Mouse (Mus musculus): ENCODE results near the gene Fdxr.

Gene Fdxr

DNA sequence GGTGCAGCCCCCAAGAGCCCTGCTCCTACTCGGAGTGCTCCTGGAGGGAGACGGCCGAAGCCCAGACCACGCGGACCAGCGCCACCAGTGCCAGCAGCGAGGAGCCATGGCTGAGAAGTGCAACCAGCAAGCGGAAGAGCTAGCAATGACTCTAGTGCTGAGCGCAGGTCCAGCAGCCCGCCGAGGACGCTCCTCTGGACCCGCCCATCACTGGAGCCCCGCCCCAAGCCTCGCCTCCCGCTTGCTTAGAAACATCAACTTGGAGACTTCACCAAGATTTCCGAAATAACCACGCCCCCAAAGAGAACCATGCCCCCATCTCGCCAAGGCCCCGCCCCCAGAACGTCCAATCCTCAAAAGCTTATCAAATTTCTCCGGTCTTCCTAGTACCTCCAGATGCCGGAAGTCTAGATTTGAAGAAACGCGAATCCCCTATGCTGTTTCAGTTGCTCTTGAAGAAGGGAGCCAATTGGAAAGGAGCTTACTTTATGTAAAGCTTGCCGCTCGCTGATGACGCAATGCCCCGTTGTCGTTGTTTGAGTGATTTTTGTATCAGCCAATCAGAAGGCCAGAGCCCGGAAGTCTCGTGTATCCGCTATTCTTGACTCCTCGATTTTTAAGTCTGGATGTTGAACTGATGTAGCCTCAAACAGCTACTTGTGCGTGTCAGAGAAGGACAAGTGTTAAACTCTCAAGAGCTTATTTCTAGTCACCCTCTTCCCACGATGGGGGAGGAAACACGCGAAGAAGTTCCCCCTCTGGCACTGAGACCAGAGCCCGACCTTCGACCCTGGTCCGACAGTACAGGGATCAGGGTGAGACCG is at the start of gene Fdxr:
Gene Fdxr (minus strand): TSS at position 271 of the 824 bp plus-strand sequence.
- Histone ChIP-seq H3K27me3 (ENCODE audit: control insufficient read depth, insufficient read depth, low read length, poor library complexity, severe bottlenecking) (no peaks in the 10 kb centered on the region), H3K36me3 (ENCODE audit: control insufficient read depth, insufficient read depth, low read length, poor library complexity, severe bottlenecking) (no peaks in the 10 kb centered on the region)
- peak; percentile 100 for DNase-seq (ENCODE audit: low read depth, low spot score)

DNA sequence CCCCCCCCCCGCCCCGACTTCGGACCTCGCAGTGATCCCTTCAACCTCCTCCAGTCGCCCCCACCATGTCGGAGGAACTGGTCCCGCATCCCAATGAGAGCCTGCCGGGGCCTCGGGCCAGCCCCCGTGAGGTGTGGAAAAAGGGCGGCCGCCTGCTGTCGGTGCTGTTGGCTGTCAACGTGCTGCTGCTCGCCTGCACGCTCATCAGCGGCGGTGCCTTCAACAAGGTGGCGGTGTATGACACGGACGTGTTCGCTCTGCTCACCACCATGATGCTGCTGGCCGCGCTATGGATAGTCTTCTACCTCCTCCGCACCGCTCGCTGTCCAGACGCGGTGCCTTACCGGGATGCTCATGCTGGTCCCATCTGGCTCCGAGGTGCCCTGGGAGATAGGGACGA is 46.5 kb upstream of the Fdxr start:
- DNase-seq (ENCODE audit: low read depth, low spot score): no peak
- Histone ChIP-seq H3K27me3 (ENCODE audit: control insufficient read depth, insufficient read depth, low read length, poor library complexity, severe bottlenecking) (no peaks in the 10 kb centered on the region), H3K36me3 (ENCODE audit: control insufficient read depth, insufficient read depth, low read length, poor library complexity, severe bottlenecking) (no peaks in the 10 kb centered on the region)

DNA sequence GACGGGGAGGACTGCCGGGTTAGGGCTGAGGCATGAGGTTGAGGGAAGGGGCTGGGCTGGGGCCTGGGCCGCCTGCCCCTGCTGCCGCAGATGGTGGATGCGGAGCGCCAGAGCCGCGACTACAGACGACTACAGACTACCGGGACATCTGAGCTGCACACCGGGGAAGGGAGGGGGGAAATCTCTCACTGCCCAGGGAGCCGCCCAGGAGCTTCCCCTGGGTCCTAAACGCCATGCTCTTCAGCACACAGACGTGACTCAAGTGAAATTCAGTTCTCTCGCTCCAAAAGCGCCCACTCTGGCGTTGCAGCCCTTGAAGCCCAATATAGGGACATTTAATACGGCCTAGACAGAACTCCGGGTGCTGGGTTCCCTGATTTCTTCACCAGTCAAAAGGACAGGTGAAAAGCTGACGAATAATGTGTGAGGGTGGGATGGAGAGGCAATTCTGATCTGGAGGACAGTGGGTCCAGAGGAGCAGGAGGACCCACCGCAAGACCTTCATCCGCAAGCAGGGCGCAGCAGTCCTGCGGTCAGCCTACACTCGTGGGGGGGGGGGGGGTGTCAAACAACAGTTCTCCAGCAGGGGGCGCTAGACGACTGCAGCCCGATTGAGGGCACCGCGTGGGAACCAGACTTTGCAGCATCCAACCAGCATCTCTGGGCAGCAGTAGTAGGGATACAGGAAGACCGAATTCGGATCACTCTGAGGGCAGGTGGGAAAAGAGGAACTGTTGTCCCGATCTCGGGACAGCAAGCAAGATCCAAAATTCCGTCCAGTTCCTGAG is 45.2 kb upstream of the Fdxr start, which contains the start of gene Ush1g:
Gene Ush1g (minus strand): TSS at position 136 of the 788 bp plus-strand sequence.
- Histone ChIP-seq H3K36me3 (ENCODE audit: control insufficient read depth, insufficient read depth, low read length, poor library complexity, severe bottlenecking) (no peaks in the 10 kb centered on the region), H3K27me3 (ENCODE audit: control insufficient read depth, insufficient read depth, low read length, poor library complexity, severe bottlenecking) (no peaks in the 10 kb centered on the region)
- peak; percentile 70 for DNase-seq (ENCODE audit: low read depth, low spot score)

- no peaks in the 10 kb centered on the region for H3K36me3 ChIP-seq (ENCODE audit: control insufficient read depth, insufficient read depth, low read length, poor library complexity, severe bottlenecking)
- no peak for DNase-seq (ENCODE audit: low read depth, low spot score)
- H3K27me3 ChIP-seq (ENCODE audit: control insufficient read depth, insufficient read depth, low read length, poor library complexity, severe bottlenecking): no peaks in the 10 kb centered on the region
Observed at GRCm38 (mm10) chr11:115319704-115320383, 43.0 kb upstream of the Fdxr start.

DNA sequence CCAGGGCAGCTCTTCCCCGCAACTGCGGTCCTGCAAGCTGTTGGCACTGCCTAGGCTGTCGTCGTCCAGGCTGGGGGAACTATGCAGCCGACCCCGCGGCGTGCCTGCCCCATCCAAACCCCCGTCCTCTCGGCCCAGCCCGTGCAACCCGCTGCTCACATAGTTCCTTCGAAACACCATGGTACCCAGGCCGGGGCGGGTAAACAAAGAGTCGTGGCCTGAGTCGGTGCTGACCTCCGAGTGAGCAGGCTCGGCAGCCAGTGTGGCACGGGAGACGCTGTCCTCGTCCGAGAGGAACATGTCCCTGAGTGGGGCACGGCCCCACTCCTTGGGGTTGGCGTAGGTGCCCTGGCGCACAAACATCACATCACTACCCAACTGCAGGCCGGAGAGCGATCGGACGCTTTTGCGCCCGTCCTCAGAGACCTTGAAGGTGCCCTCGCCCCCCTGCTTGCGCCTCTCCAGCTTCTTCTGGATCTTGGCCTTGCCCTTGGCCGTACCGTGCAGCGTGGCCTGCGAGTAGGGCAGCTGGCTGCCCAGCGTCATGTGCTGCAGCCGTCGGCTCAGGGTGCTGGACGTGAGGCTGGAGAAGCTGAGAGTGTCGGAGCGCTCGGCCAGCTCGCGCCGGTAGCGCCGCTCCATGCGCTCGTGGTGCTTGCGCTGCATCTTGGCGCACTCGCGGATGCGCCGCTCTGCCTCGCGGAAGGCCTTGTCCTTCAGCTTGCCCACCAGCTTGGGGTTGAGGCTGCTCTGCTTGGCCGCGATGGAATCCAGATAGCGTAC is 41.6 kb upstream of the Fdxr start:
- Histone ChIP-seq H3K36me3 (ENCODE audit: control insufficient read depth, insufficient read depth, low read length, poor library complexity, severe bottlenecking) (no peaks in the 10 kb centered on the region), H3K27me3 (ENCODE audit: control insufficient read depth, insufficient read depth, low read length, poor library complexity, severe bottlenecking) (no peaks in the 10 kb centered on the region)
- DNase-seq (ENCODE audit: low read depth, low spot score): no peak

DNA sequence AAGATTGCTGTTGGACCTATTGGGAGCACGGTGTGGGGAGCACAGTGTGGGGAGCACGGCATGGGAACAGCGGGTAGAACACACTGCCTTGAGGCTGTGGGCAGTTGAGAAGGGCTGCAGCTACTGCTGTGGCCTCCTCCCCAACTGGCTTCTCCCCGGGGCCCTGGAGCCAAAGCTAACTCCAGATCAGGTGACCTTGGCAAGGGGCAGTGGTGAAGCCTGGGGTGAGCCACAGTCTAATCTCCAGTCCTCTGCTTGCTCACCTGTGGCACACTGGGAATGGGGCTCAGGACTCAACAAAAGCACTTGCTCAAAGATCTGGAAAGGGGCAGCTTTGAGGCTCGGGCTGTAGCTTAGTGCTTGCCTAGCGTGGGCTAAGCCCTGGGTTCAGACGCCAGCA is 40.4 kb upstream of the Fdxr start:
- DNase-seq (ENCODE audit: low read depth, low spot score): no peak
- no peaks in the 10 kb centered on the region for H3K36me3 ChIP-seq (ENCODE audit: control insufficient read depth, insufficient read depth, low read length, poor library complexity, severe bottlenecking)
- no peaks in the 10 kb centered on the region for H3K27me3 ChIP-seq (ENCODE audit: control insufficient read depth, insufficient read depth, low read length, poor library complexity, severe bottlenecking)

- H3K27me3 ChIP-seq (ENCODE audit: control insufficient read depth, insufficient read depth, low read length, poor library complexity, severe bottlenecking): no peaks in the 10 kb centered on the region
- no peaks in the 10 kb centered on the region for H3K36me3 ChIP-seq (ENCODE audit: control insufficient read depth, insufficient read depth, low read length, poor library complexity, severe bottlenecking)
- no peak for DNase-seq (ENCODE audit: low read depth, low spot score)
Observed at GRCm38 (mm10) chr11:115314249-115314648, 37.4 kb upstream of the Fdxr start.

DNA sequence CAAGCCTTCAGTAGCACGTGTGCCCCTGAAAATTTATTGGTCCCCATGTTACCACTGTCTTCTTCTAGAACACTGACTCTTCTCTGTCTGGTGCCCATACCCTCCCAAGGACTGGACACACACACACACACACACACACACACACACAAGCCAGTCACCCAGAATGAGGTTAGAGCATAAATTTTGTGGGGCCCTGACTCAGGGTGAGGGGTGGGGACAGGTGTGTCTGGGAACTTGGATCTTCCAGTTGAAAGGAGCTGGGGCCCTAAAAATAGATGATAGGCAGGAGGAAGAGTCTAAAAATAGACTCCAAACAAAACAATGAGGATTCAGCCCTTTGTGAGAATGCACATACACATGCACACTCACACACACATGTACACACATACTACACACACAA is 31.9 kb upstream of the Fdxr start:
- DNase-seq (ENCODE audit: low read depth, low spot score): no peak
- Histone ChIP-seq H3K27me3 (ENCODE audit: control insufficient read depth, insufficient read depth, low read length, poor library complexity, severe bottlenecking) (no peaks in the 10 kb centered on the region), H3K36me3 (ENCODE audit: control insufficient read depth, insufficient read depth, low read length, poor library complexity, severe bottlenecking) (no peaks in the 10 kb centered on the region)

GRCm38 (mm10) chr11:115306863-115307262 is 30.0 kb upstream of the Fdxr start, which contains the start of gene Otop2:
Gene Otop2 (plus strand): TSS chr11:115307163.
- H3K27me3 ChIP-seq (ENCODE audit: control insufficient read depth, insufficient read depth, low read length, poor library complexity, severe bottlenecking): no peaks in the 10 kb centered on the region
- DNase-seq (ENCODE audit: low read depth, low spot score): no peak
- no peaks in the 10 kb centered on the region for H3K36me3 ChIP-seq (ENCODE audit: control insufficient read depth, insufficient read depth, low read length, poor library complexity, severe bottlenecking)

GRCm38 (mm10) chr11:115303167-115303566 is 26.3 kb upstream of the Fdxr start:
- H3K27me3 ChIP-seq (ENCODE audit: control insufficient read depth, insufficient read depth, low read length, poor library complexity, severe bottlenecking): no peaks in the 10 kb centered on the region; the same call in 1 of the 2 replicates
- DNase-seq (ENCODE audit: low read depth, low spot score): no peak
- no peaks in the 10 kb centered on the region for H3K36me3 ChIP-seq (ENCODE audit: control insufficient read depth, insufficient read depth, low read length, poor library complexity, severe bottlenecking)

GRCm38 (mm10) chr11:115301351-115301750 is 24.5 kb upstream of the Fdxr start:
- DNase-seq (ENCODE audit: low read depth, low spot score): no peak

DNA sequence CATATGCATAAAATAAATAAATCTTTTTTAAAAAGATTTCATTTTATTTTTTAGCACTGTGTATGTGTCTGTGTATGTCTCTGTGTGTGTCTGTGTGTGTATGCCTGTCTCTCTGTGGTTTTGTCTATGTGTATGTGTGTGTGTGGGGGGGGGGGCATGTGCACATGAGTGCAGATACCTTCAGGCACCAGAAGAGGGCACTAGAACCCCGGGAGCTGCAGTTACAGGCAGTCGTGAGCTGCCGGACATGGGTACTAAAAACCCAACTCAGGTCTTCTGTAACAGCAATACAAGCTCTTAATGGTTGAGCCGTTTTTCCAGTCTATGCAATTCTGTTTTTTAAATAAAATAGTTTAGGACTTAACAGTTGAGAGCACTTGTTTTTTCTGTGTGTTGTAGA is 23.9 kb upstream of the Fdxr start:
- H3K36me3 ChIP-seq (ENCODE audit: control insufficient read depth, insufficient read depth, low read length, poor library complexity, severe bottlenecking): no peaks in the 10 kb centered on the region
- DNase-seq (ENCODE audit: low read depth, low spot score): no peak
- H3K27me3 ChIP-seq (ENCODE audit: control insufficient read depth, insufficient read depth, low read length, poor library complexity, severe bottlenecking): no peaks in the 10 kb centered on the region; the same call in 1 of the 2 replicates

More at GRCm38 (mm10) chr11:115301351-115301750, 24.5 kb upstream of the Fdxr start:
- H3K36me3 ChIP-seq (ENCODE audit: control insufficient read depth, insufficient read depth, low read length, poor library complexity, severe bottlenecking): no peaks in the 10 kb centered on the region
- H3K27me3 ChIP-seq (ENCODE audit: control insufficient read depth, insufficient read depth, low read length, poor library complexity, severe bottlenecking): no peaks in the 10 kb centered on the region; the same call in 1 of the 2 replicates

- no peak for DNase-seq (ENCODE audit: low read depth, low spot score)
- Histone ChIP-seq H3K27me3 (ENCODE audit: control insufficient read depth, insufficient read depth, low read length, poor library complexity, severe bottlenecking) (no peaks in the 10 kb centered on the region; the same call in 1 of the 2 replicates), H3K36me3 (ENCODE audit: control insufficient read depth, insufficient read depth, low read length, poor library complexity, severe bottlenecking) (no peaks in the 10 kb centered on the region)
Observed at GRCm38 (mm10) chr11:115298160-115298559, 21.3 kb upstream of the Fdxr start.

- Histone ChIP-seq H3K27me3 (ENCODE audit: control insufficient read depth, insufficient read depth, low read length, poor library complexity, severe bottlenecking) (no peaks in the 10 kb centered on the region; the same call in 1 of the 2 replicates), H3K36me3 (ENCODE audit: control insufficient read depth, insufficient read depth, low read length, poor library complexity, severe bottlenecking) (no peaks in the 10 kb centered on the region)
- DNase-seq (ENCODE audit: low read depth, low spot score): peak; percentile 53
Observed at GRCm38 (mm10) chr11:115297214-115297826, 20.5 kb upstream of the Fdxr start, which contains the start of gene Fads6. Gene Fads6 (minus strand): TSS chr11:115297663.

Data from splenic B cell, adult 2 months (primary cell).